Comparison of ENCODE assay signal across 9 mouse cellular contexts in genomic region chr7:30089405-30089804, GRCm38 (mm10). TPM values are rescaled to one million over a fixed set of nuclear protein-coding genes. Genes with fewer than 3 reads are reported as not detected.
A peak's percentile ranks its signal among the peaks of the same experiment; 100 is the strongest.
DNase-seq lines count a peak whose midpoint lies in the region; ATAC-seq lines count a peak whose summit lies in the region.
"Had no signal": no experiment of that assay in that cellular context is flagged by ENCODE, and none has a peak within 500 bp of the region (broad histone marks: within the 10 kb centered on the region; RNA-seq: fewer than 3 reads in every experiment).

No protein-coding gene starts in this region.

- no peaks in the 10 kb centered on the region for H3K27me3 ChIP-seq in heart, embryonic 15.5 days
- H3K27me3 ChIP-seq in embryonic facial prominence, embryonic 10.5 days (replicated peaks; ENCODE audit: low read depth, poor library complexity, severe bottlenecking), result no peaks in the 10 kb centered on the region
- no peaks in the 10 kb centered on the region for H3K27me3 ChIP-seq in hindbrain, embryonic 14.5 days (ENCODE audit: control insufficient read depth, insufficient read depth, low read length)
- H3K27me3 ChIP-seq in midbrain, embryonic 14.5 days (ENCODE audit: control insufficient read depth, insufficient read depth, low read length), result no peaks in the 10 kb centered on the region

- H3K36me3 ChIP-seq in heart, embryonic 15.5 days, result peaks cover 4% of the 10 kb centered on the region
- peaks cover 32% of the 10 kb centered on the region for H3K36me3 ChIP-seq in embryonic facial prominence, embryonic 10.5 days (replicated peaks)
- peaks cover 25% of the 10 kb centered on the region for H3K36me3 ChIP-seq in hindbrain, embryonic 14.5 days (replicated peaks; ENCODE audit: control insufficient read depth, insufficient read depth)
- peaks cover 23% of the 10 kb centered on the region for H3K36me3 ChIP-seq in midbrain, embryonic 14.5 days (ENCODE audit: control insufficient read depth, insufficient read depth, low read length)

- no peak for ATAC-seq in heart, embryonic 15.5 days (replicated peaks; ENCODE audit: insufficient number of reproducible peaks, insufficient read depth, low FRiP score, low read depth)
- no peak for ATAC-seq in hindbrain, embryonic 14.5 days (ENCODE audit: low FRiP score)
- no peak for ATAC-seq in midbrain, embryonic 14.5 days (ENCODE audit: low FRiP score, low TSS enrichment)

- 13% methylated on average over 6 of the region's 6 CpGs for WGBS in heart, embryonic 15.5 days
- 14% methylated on average over 6 of the region's 6 CpGs for WGBS in embryonic facial prominence, embryonic 10.5 days
- 17% methylated on average over 6 of the region's 6 CpGs for WGBS in hindbrain, embryonic 14.5 days
- WGBS in midbrain, embryonic 14.5 days, result 16% methylated on average over 6 of the region's 6 CpGs

- peak overlapping the region; percentile 67 for H3K4me3 ChIP-seq in heart, embryonic 15.5 days
- peak overlapping the region; percentile 80 for H3K4me3 ChIP-seq in embryonic facial prominence, embryonic 10.5 days
- peak overlapping the region; percentile 58 for H3K4me3 ChIP-seq in hindbrain, embryonic 14.5 days (replicated peaks; ENCODE audit: low read length)
- peak overlapping the region; percentile 65 for H3K4me3 ChIP-seq in midbrain, embryonic 14.5 days (replicated peaks; ENCODE audit: low read depth, low read length)

- peak overlapping the region; percentile 64 for H3K9ac ChIP-seq in heart, embryonic 15.5 days
- H3K9ac ChIP-seq in hindbrain, embryonic 14.5 days, result peak overlapping the region; percentile 67
- peak overlapping the region; percentile 66 for H3K9ac ChIP-seq in midbrain, embryonic 14.5 days (replicated peaks; ENCODE audit: low read length)

- DNase-seq in heart, postnatal 14 days, result no peak
- peak; percentile 25 for DNase-seq in embryonic facial prominence, embryonic 10.5 days (ENCODE audit: low spot score)
- no peak for DNase-seq in hindbrain, embryonic 14.5 days (ENCODE audit: low spot score)
- DNase-seq in midbrain, embryonic 14.5 days, result no peak
- DNase-seq in retina, embryonic 14.5 days (ENCODE audit: low spot score), result no peak
- no peak for DNase-seq in T-cell, adult 2 months (ENCODE audit: low spot score)
- DNase-seq in left cerebral cortex, postnatal 36 days (ENCODE audit: low spot score in 2 of 2), result no peak
- DNase-seq: lung, postnatal 14 days had no signal

- H3K4me1 ChIP-seq in heart, embryonic 15.5 days (replicated peaks), result peaks cover 16% of the 10 kb centered on the region
- H3K4me1 ChIP-seq in embryonic facial prominence, embryonic 10.5 days, result peaks cover 31% of the 10 kb centered on the region
- peaks cover 25% of the 10 kb centered on the region for H3K4me1 ChIP-seq in hindbrain, embryonic 14.5 days (replicated peaks; ENCODE audit: control insufficient read depth, insufficient read depth, low read length)
- H3K4me1 ChIP-seq in midbrain, embryonic 14.5 days (ENCODE audit: control insufficient read depth, insufficient read depth, low read length), result peaks cover 26% of the 10 kb centered on the region

- H3K4me2 ChIP-seq in heart, embryonic 15.5 days, result peak overlapping the region; percentile 79
- H3K4me2 ChIP-seq in hindbrain, embryonic 14.5 days (replicated peaks), result peak overlapping the region; percentile 67
- peak overlapping the region; percentile 86 for H3K4me2 ChIP-seq in midbrain, embryonic 14.5 days (ENCODE audit: low read length)

- intact Hi-C loops in heart, postnatal 14 days (cut with DNase I), result loop anchor here (2.0 to 5.0 kb wide), 2 partner anchors 33 to 77 kb away; partner anchors contain the start of gene Zfp382
- intact Hi-C loops in left cerebral cortex, postnatal 36 days (cut with DNase I), result no loop called here

- H3K9me3 ChIP-seq in heart, embryonic 15.5 days (replicated peaks), result no peaks in the 10 kb centered on the region
- H3K9me3 ChIP-seq in embryonic facial prominence, embryonic 10.5 days, result peaks cover 8% of the 10 kb centered on the region; the same call in 1 of the 2 replicates
- no peaks in the 10 kb centered on the region for H3K9me3 ChIP-seq in hindbrain, embryonic 14.5 days (ENCODE audit: control insufficient read depth, low read length)
- no peaks in the 10 kb centered on the region for H3K9me3 ChIP-seq in midbrain, embryonic 14.5 days (ENCODE audit: control insufficient read depth, low read length)

- no peak overlapping the region for H3K27ac ChIP-seq in heart, embryonic 15.5 days
- peak overlapping the region; percentile 92 for H3K27ac ChIP-seq in embryonic facial prominence, embryonic 10.5 days (replicated peaks)
- H3K27ac ChIP-seq in hindbrain, embryonic 14.5 days, result no peak overlapping the region
- no peak overlapping the region for H3K27ac ChIP-seq in midbrain, embryonic 14.5 days (replicated peaks; ENCODE audit: low read depth, low read length)

RNA-seq across cellular contexts. Expression of gene Gm26920, which starts 0.8 kb away (rescaled TPM):
- polyA plus RNA-seq in heart, embryonic 15.5 days (2015; fragmentation: Nextera tagmentation; extraction: Ambion mirVana), result 0.59 TPM in 1 of 2 replicates, not detected in the other
- not detected for total RNA-seq in heart, postnatal 14 days (2021)
- polyA plus RNA-seq in embryonic facial prominence, embryonic 10.5 days (2016; fragmentation: Nextera tagmentation; extraction: Ambion mirVana), result 1.6 and 4.8 TPM in 2 replicates
- polyA plus RNA-seq in hindbrain, embryonic 14.5 days (2014; fragmentation: Nextera tagmentation; extraction: Ambion mirVana), result 0.96 and 2.2 TPM in 2 replicates
- 1.7 and 1.8 TPM in 2 replicates for polyA plus RNA-seq in midbrain, embryonic 14.5 days (2014; fragmentation: Nextera tagmentation; extraction: Ambion mirVana)
- total RNA-seq in left cerebral cortex, postnatal 36 days (2021), result 1 to 10 TPM in 1 of 2 experiments, not detected in 1; 1.1 TPM

RNA-seq across cellular contexts. Expression of gene Zfp566, which starts 0.9 kb away (rescaled TPM):
- polyA plus RNA-seq in heart, embryonic 15.5 days (2015; fragmentation: Nextera tagmentation; extraction: Ambion mirVana), result 5.1 and 6.3 TPM in 2 replicates
- 1 to 10 TPM; 1.5 to 1.8 TPM for total RNA-seq in heart, postnatal 14 days (2021)
- polyA plus RNA-seq in embryonic facial prominence, embryonic 10.5 days (2016; fragmentation: Nextera tagmentation; extraction: Ambion mirVana), result 20.0 and 21.0 TPM in 2 replicates
- polyA plus RNA-seq in hindbrain, embryonic 14.5 days (2014; fragmentation: Nextera tagmentation; extraction: Ambion mirVana), result 14.3 and 15.0 TPM in 2 replicates
- 17.5 and 21.1 TPM in 2 replicates for polyA plus RNA-seq in midbrain, embryonic 14.5 days (2014; fragmentation: Nextera tagmentation; extraction: Ambion mirVana)
- total RNA-seq in left cerebral cortex, postnatal 36 days (2021), result 1 to 10 TPM; 7.5 to 7.6 TPM

RNA-seq across cellular contexts. Expression of gene Zfp260, which starts 5.2 kb away (rescaled TPM):
- polyA plus RNA-seq in heart, embryonic 15.5 days (2015; fragmentation: Nextera tagmentation; extraction: Ambion mirVana), result 72.9 and 75.3 TPM in 2 replicates
- 10 to 100 TPM; 35.9 to 40.9 TPM for total RNA-seq in heart, postnatal 14 days (2021)
- 119 and 127 TPM in 2 replicates for polyA plus RNA-seq in embryonic facial prominence, embryonic 10.5 days (2016; fragmentation: Nextera tagmentation; extraction: Ambion mirVana)
- polyA plus RNA-seq in hindbrain, embryonic 14.5 days (2014; fragmentation: Nextera tagmentation; extraction: Ambion mirVana), result 88.6 and 97.8 TPM in 2 replicates
- 86.6 and 101 TPM in 2 replicates for polyA plus RNA-seq in midbrain, embryonic 14.5 days (2014; fragmentation: Nextera tagmentation; extraction: Ambion mirVana)
- 10 to 100 TPM; 65.6 to 70.4 TPM for total RNA-seq in left cerebral cortex, postnatal 36 days (2021)

RNA-seq across cellular contexts. Expression of gene Zfp82, which starts 16.7 kb away (rescaled TPM):
- 3.5 and 4.6 TPM in 2 replicates for polyA plus RNA-seq in heart, embryonic 15.5 days (2015; fragmentation: Nextera tagmentation; extraction: Ambion mirVana)
- total RNA-seq in heart, postnatal 14 days (2021), result 1 to 10 TPM; 2.0 to 2.1 TPM
- 5.6 and 6.4 TPM in 2 replicates for polyA plus RNA-seq in embryonic facial prominence, embryonic 10.5 days (2016; fragmentation: Nextera tagmentation; extraction: Ambion mirVana)
- 10.3 and 12.2 TPM in 2 replicates for polyA plus RNA-seq in hindbrain, embryonic 14.5 days (2014; fragmentation: Nextera tagmentation; extraction: Ambion mirVana)
- 11.3 and 11.6 TPM in 2 replicates for polyA plus RNA-seq in midbrain, embryonic 14.5 days (2014; fragmentation: Nextera tagmentation; extraction: Ambion mirVana)
- 1 to 10 TPM; 3.4 to 4.5 TPM for total RNA-seq in left cerebral cortex, postnatal 36 days (2021)

RNA-seq across cellular contexts. Expression of gene Zfp382, which starts 32.3 kb away (rescaled TPM):
- polyA plus RNA-seq in heart, embryonic 15.5 days (2015; fragmentation: Nextera tagmentation; extraction: Ambion mirVana), result 10.0 and 13.7 TPM in 2 replicates
- total RNA-seq in heart, postnatal 14 days (2021), result 1 to 10 TPM; 4.2 to 4.4 TPM
- polyA plus RNA-seq in embryonic facial prominence, embryonic 10.5 days (2016; fragmentation: Nextera tagmentation; extraction: Ambion mirVana), result 9.7 and 11.4 TPM in 2 replicates
- 14.6 and 15.5 TPM in 2 replicates for polyA plus RNA-seq in hindbrain, embryonic 14.5 days (2014; fragmentation: Nextera tagmentation; extraction: Ambion mirVana)
- polyA plus RNA-seq in midbrain, embryonic 14.5 days (2014; fragmentation: Nextera tagmentation; extraction: Ambion mirVana), result 10.7 and 11.7 TPM in 2 replicates
- total RNA-seq in left cerebral cortex, postnatal 36 days (2021), result 10 to 100 TPM; 29.9 to 38.4 TPM
